Comparison of ENCODE assay signal across 42 mouse cellular contexts in the genomic region with DNA sequence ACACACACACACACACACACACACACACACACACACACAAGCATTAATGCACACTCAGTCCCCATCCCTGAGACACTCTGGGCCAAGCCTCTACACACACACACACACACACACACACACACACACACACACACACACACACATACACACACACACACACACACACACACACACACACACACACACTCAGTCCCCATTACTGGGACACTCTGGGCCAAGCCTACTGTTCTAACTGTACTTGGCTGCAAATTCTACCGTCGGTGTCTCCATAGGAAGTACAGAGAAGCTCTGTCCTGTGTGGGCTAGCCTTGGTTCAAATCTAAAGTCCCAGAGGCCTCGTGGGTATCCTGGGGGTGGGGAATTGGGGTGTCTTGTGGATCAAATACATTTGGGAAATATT. TPM values are rescaled to one million over a fixed set of nuclear protein-coding genes. Genes with fewer than 3 reads are reported as not detected.
"Had no signal": no experiment of that assay in that cellular context is flagged by ENCODE, and none has a peak within 500 bp of the region (broad histone marks: within the 10 kb centered on the region; RNA-seq: fewer than 3 reads in every experiment).

No protein-coding gene starts in this region.

RNA-seq across cellular contexts. Expression of a gene that starts 1.2 kb away (rescaled TPM):
- total RNA-seq: heart, postnatal 25 days; heart, postnatal 4 days; hindbrain, postnatal 0 days; layer of hippocampus, adult 18-20 months; layer of hippocampus, postnatal 10 days; layer of hippocampus, postnatal 14 days; layer of hippocampus, postnatal 25 days; layer of hippocampus, postnatal 36 days; left cerebral cortex, adult 2 months had no signal
- polyA plus RNA-seq: heart, embryonic 10.5 days; heart, embryonic 11.5 days; heart, embryonic 12.5 days; heart, embryonic 13.5 days; heart, embryonic 14.5 days; heart, embryonic 15.5 days; heart, embryonic 16.5 days; heart, postnatal 0 days; hindbrain, embryonic 10.5 days; hindbrain, embryonic 11.5 days; hindbrain, embryonic 12.5 days; hindbrain, embryonic 13.5 days; hindbrain, embryonic 14.5 days; hindbrain, embryonic 15.5 days; hindbrain, embryonic 16.5 days; hindbrain, postnatal 0 days; intestine, embryonic 14.5 days; intestine, embryonic 15.5 days; intestine, embryonic 16.5 days; intestine, postnatal 0 days; kidney, adult 2 months; kidney, embryonic 14.5 days; kidney, embryonic 15.5 days; kidney, embryonic 16.5 days; kidney, postnatal 0 days had no signal

RNA-seq across cellular contexts. Expression of a gene that starts 10.9 kb away (rescaled TPM):
- total RNA-seq: heart, postnatal 10 days; heart, postnatal 14 days; heart, postnatal 25 days; heart, postnatal 36 days; heart, postnatal 4 days; hematopoietic stem cell, adult 5-6 weeks; hindbrain, postnatal 0 days; layer of hippocampus, adult 18-20 months; layer of hippocampus, adult 2 months; layer of hippocampus, adult 8-10 months; layer of hippocampus, postnatal 10 days; layer of hippocampus, postnatal 14 days; layer of hippocampus, postnatal 25 days; layer of hippocampus, postnatal 36 days; left cerebral cortex, adult 18-20 months; left cerebral cortex, adult 2 months had no signal
- polyA plus RNA-seq: heart, embryonic 10.5 days; heart, embryonic 11.5 days; heart, embryonic 12.5 days; heart, embryonic 13.5 days; heart, embryonic 14.5 days; heart, embryonic 15.5 days; heart, embryonic 16.5 days; heart, postnatal 0 days; hindbrain, embryonic 10.5 days; hindbrain, embryonic 11.5 days; hindbrain, embryonic 12.5 days; hindbrain, embryonic 13.5 days; hindbrain, embryonic 14.5 days; hindbrain, embryonic 15.5 days; hindbrain, embryonic 16.5 days; hindbrain, postnatal 0 days; inflammation-experienced regulatory T-cells, adult 6 months; intestine, embryonic 14.5 days; intestine, embryonic 15.5 days; intestine, embryonic 16.5 days; intestine, postnatal 0 days; kidney, adult 2 months; kidney, embryonic 14.5 days; kidney, embryonic 15.5 days; kidney, embryonic 16.5 days; kidney, postnatal 0 days; large intestine, adult 2 months had no signal
